Mouse (Mus musculus): ENCODE results near the gene Nusap1. TPM values are rescaled to one million over a fixed set of nuclear protein-coding genes. Genes with fewer than 3 reads are reported as not detected.

Gene Nusap1
- total and polyA plus RNA-seq, 3 experiments = 29.0 to 92.7 (median 41.1) TPM

DNA sequence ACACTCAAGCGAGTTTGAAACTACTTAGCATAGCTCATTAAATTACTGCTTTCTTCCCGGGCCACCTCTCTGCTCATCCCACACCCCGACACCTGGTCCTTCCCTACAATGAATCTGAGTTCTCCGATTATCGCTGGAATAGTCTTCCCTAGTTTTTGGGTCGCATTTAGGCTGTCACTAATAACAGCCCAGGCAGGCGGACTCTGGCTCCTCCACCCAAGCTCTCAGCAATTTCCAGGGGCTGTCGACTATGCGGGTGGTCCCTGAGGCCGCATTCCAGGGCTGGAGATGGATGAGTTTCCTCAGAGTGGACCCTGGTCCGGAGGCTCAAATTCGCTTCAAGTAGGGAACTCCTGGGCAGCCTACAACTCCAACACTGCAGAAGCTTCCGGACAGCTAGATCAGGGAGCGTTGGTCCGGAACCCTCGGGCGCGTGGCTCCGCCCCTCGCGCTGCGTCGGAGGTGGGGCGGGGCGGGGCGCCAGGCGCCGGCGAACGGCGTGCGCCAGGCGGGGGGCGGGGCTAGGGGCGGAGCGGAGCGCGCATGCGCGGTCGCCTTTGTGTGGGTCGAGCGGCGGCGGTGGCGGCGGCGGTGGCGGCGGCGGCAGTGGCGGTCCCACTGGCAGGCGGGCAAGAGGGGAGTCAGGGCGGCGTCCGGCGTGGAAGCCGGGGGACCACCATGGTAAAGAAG, 56.6 kb downstream of the Nusap1 start, which contains the start of gene Rtf1 (continued):
- TF ChIP-seq HCFC1 (IDR thresholded peaks at IDR 0.05; ENCODE audit: low read depth, low read length) (peak; percentile 23), ETS1 (conservative IDR thresholded peaks at IDR 0.05; ENCODE audit: low read depth, low read length) (no peak), BHLHE40 (IDR thresholded peaks at IDR 0.05; ENCODE audit: low read depth, low read length) (no peak), USF1 (IDR thresholded peaks at IDR 0.05; ENCODE audit: low read depth, low read length) (no peak), NELFE (IDR thresholded peaks at IDR 0.05; ENCODE audit: low read depth, low read length) (peak; percentile 93), MAFK (IDR thresholded peaks at IDR 0.05; ENCODE audit: insufficient replicate concordance, low read length) (no peak), ZC3H11A (IDR thresholded peaks at IDR 0.05; ENCODE audit: low read depth, low read length) (no peak), JUN (IDR thresholded peaks at IDR 0.05; ENCODE audit: insufficient read depth, low read depth, low read length) (no peak), EP300 (IDR thresholded peaks at IDR 0.05; ENCODE audit: low read length) (no peak), ELF1 (IDR thresholded peaks at IDR 0.05; ENCODE audit: low read depth, low read length) (peak; percentile 73), MXI1 (IDR thresholded peaks at IDR 0.05; ENCODE audit: low read depth, low read length) (0 out of 2 replicates have a peak, but pooled peaks have one; percentile 49)

DNA sequence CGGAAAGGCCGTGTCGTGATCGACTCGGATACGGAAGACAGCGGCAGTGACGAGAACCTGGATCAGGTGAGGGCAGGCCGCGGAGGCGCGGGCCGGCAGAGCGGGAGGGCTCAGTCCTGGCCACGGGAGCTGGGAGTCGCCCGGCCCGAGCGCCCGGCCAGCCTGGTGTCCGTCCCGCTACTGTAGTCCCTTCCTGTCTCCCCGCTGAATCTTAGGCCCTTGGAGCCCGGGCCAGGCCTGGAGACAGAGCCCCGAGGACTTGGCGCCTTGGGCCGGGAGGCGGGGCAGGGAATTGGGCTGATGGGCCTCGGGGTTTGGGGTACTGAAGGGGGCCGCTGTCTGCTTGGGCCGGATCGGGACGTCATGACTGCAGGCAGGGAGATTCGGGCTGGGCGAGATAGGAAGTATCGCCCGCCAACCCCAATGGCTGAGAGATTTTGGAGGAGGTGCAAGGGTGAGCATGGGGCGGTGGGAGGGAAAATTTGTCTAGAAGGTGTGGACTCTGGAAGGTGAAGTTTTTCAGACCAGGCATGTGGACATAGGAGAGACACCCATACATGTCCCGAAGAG, 57.2 kb downstream of the Nusap1 start:
- dilution Hi-C loops (cut with MboI; ENCODE audit: extremely low pct_ligation_motif_present, extremely low pct_unique_long_range_greater_than_20kb, low sequenced_read_pairs) = no loop called here
- TF ChIP-seq SIN3A (IDR thresholded peaks at IDR 0.05; ENCODE audit: low read length) (no peak; the same call in 1 of the 2 replicates), TBP (conservative IDR thresholded peaks at IDR 0.05; ENCODE audit: low read depth, low read length) (no peak), UBTF (IDR thresholded peaks at IDR 0.05; ENCODE audit: low read depth, low read length) (peak; percentile 63; the same call in 1 of the 2 replicates), ZC3H11A (IDR thresholded peaks at IDR 0.05; ENCODE audit: low read depth, low read length) (no peak), CHD2 (IDR thresholded peaks at IDR 0.05; ENCODE audit: low read length) (no peak)
- in situ Hi-C loops (cut with MboI; ENCODE audit: low pct_ligation_motif_present, low pct_unique_long_range_greater_than_20kb, low sequenced_read_pairs) = no loop called here

GRCm38 (mm10) chr2:119675831-119676230, 57.7 kb downstream of the Nusap1 start:
- peaks cover 8% of the 10 kb centered on the region for H3K27me3 ChIP-seq (replicated peaks)
- H3K79me2 ChIP-seq (replicated peaks; ENCODE audit: control insufficient read depth, extremely low read depth, insufficient read depth, poor library complexity, severe bottlenecking) = peaks cover 31% of the 10 kb centered on the region
- H3K36me3 ChIP-seq (replicated peaks in 1 of 2; ENCODE audit: control insufficient read depth in 1 of 2, insufficient read depth in 1 of 2, low read length in 1 of 2) = peaks cover 0 to 20% of the 10 kb centered on the region in 2 experiments
- peak overlapping the region; percentile 75 to 95 (median 87) for H3K4me3 ChIP-seq (replicated peaks in 1 of 3; ENCODE audit: low read depth in 2 of 3, low read length in 2 of 3, poor library complexity in 1 of 3)
- peaks cover 0 to 21% of the 10 kb centered on the region in 2 experiments; a peak in 1 of 4 replicates for H3K4me1 ChIP-seq (ENCODE audit: control insufficient read depth in 1 of 2, insufficient read depth in 2 of 2)
- no peak overlapping the region for H3K27ac ChIP-seq (ENCODE audit: insufficient read depth, low read depth)
- TF ChIP-seq ZNF384 (IDR thresholded peaks at IDR 0.05; ENCODE audit: low read depth, low read length) = 0 out of 2 replicates have a peak, but pooled peaks have one; percentile 18
- no peak for TF ChIP-seq NRF1 (IDR thresholded peaks at IDR 0.05; ENCODE audit: low read depth, low read length)
- no peak for TF ChIP-seq ELF1 (IDR thresholded peaks at IDR 0.05; ENCODE audit: low read depth, low read length)
- dilution Hi-C loops (cut with MboI; ENCODE audit: extremely low pct_ligation_motif_present, extremely low pct_unique_long_range_greater_than_20kb, low sequenced_read_pairs) (no loop called here), in situ Hi-C loops (cut with MboI; ENCODE audit: low pct_ligation_motif_present, low pct_unique_long_range_greater_than_20kb, low sequenced_read_pairs) (no loop called here)
- H3K9ac ChIP-seq (ENCODE audit: insufficient read depth, low read depth) = peak overlapping the region; percentile 91
- no peaks in the 10 kb centered on the region for H3K9me3 ChIP-seq (replicated peaks; ENCODE audit: low read length)
- DNase-seq (ENCODE audit: extremely low read depth) = peak; percentile 8
- peak overlapping the region; percentile 86 for H3K4me2 ChIP-seq (ENCODE audit: insufficient read depth, low read depth, poor library complexity, severe bottlenecking)

More for the DNA sequence above, 57.2 kb downstream of the Nusap1 start:
- no peaks in the 10 kb centered on the region for H3K9me3 ChIP-seq (replicated peaks; ENCODE audit: low read length)
- H3K4me1 ChIP-seq (ENCODE audit: control insufficient read depth in 1 of 2, insufficient read depth in 2 of 2) = peaks cover 0 to 21% of the 10 kb centered on the region in 2 experiments; a peak in 1 of 4 replicates
- peak; percentile 39 for DNase-seq (ENCODE audit: extremely low read depth)
- H3K4me3 ChIP-seq (replicated peaks in 1 of 3; ENCODE audit: low read depth in 2 of 3, low read length in 2 of 3, poor library complexity in 1 of 3) = peak overlapping the region; percentile 75 to 95 (median 87)
- H3K79me2 ChIP-seq (replicated peaks; ENCODE audit: control insufficient read depth, extremely low read depth, insufficient read depth, poor library complexity, severe bottlenecking) = peaks cover 29% of the 10 kb centered on the region
- H3K27me3 ChIP-seq (replicated peaks) = peaks cover 10% of the 10 kb centered on the region
- peak overlapping the region; percentile 91 for H3K9ac ChIP-seq (ENCODE audit: insufficient read depth, low read depth)
- peak overlapping the region; percentile 86 for H3K4me2 ChIP-seq (ENCODE audit: insufficient read depth, low read depth, poor library complexity, severe bottlenecking)
- peak overlapping the region; percentile 15; the same call in 1 of the 2 replicates for H3K27ac ChIP-seq (ENCODE audit: insufficient read depth, low read depth)
- peaks cover 0 to 16% of the 10 kb centered on the region in 2 experiments for H3K36me3 ChIP-seq (replicated peaks in 1 of 2; ENCODE audit: control insufficient read depth in 1 of 2, insufficient read depth in 1 of 2, low read length in 1 of 2)
